Mouse (Mus musculus) lung, adult 2 months (tissue): ENCODE results near the gene Mgat4a.

Experiments used
- CTCF ChIP-seq: fragments of 200-500 bp; IDR thresholded peaks from 2 replicates; pipeline ENCODE4 v1.5.1; 2011; ENCODE audit warnings: mild to moderate bottlenecking, low read length, control low read depth; ENCODE audit not compliant: insufficient read depth
- POLR2A ChIP-seq: fragments of 200-500 bp; IDR thresholded peaks from 2 replicates; pipeline ENCODE4 v1.6.1; 2011; ENCODE audit warnings: low read depth, mild to moderate bottlenecking, control low read depth, low read length, borderline replicate concordance; ENCODE audit errors: extremely low read depth

DNA sequence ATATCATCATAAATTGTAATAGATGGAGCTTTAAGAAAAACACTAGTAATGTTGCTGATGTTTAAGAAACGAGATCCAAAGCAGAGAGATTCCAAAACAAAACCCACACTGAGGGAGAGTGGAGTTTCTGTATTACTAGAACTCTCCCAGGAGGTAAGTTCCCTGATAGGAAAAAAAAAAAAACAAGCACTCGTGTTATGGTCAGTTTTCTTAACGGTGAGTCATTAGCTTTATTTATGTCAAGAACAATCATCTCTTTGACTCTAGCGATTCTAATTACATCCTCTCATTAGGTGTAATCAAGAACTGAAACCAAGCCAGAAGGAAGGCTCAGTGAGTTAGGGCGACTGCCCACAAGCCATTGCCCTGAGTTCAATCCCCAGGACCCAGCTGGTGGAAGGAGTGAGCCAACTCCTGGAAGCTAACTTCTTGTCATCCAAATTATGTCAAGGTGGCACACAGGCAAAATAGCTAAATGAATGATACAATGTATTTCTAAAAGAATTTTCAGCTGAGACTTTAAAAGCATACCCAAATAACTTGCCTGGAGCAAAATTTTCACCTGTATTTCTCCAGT lies 6.2 kb downstream of the Mgat4a start:
- TF ChIP-seq CTCF = no peak
- TF ChIP-seq POLR2A = no peak
